Mouse (Mus musculus): ENCODE data around the gene Dnajc30.

- TF ChIP-seq POLR2A (IDR thresholded peaks at IDR 0.05; ENCODE audit: extremely low read depth, insufficient read depth, low read length): no peak
- no peak for TF ChIP-seq CTCF (IDR thresholded peaks at IDR 0.05; ENCODE audit: extremely low read depth, insufficient read depth, low read length)
Measured at GRCm38 (mm10) chr5:135072061-135072460, 8.1 kb downstream of the Dnajc30 start.

All from cortical plate, adult 2 months (tissue).